Mouse (Mus musculus): ENCODE data around the gene Klf15.

Gene Klf15

DNA sequence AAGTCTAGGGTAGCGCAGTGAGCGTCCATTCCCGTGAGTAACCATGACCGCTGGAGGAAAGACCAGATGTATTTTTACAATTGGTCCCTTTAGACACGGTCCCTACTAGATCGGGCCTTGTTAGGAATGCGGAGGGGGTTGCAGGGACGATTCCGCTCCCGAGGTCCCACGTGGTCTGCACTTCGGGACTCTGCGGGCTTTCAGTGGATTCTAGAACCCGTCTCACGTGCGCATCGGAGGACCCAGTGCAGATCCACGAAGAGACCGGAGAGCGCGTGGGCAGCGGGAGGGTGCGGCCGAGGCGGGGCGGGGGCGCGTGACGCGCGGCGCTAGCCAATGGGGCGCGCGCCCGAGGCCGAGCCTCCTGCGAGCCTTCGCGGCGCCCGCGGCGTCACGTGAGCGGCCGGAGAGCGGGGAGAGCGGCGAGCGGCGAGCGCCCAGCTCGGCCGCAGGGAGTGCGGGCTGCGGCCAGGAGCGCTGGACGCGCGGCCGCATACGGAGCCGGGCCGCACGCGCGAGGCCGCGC is at the start of gene Klf15:
Klf15 (plus strand) TSS at position 396 of the 526 bp plus-strand sequence.
- no peak for DNase-seq (ENCODE audit: low spot score)

GRCm38 (mm10) chr6:90422565-90422964 is 39.8 kb upstream of the Klf15 start:
- DNase-seq (ENCODE audit: low spot score) = no peak

DNA sequence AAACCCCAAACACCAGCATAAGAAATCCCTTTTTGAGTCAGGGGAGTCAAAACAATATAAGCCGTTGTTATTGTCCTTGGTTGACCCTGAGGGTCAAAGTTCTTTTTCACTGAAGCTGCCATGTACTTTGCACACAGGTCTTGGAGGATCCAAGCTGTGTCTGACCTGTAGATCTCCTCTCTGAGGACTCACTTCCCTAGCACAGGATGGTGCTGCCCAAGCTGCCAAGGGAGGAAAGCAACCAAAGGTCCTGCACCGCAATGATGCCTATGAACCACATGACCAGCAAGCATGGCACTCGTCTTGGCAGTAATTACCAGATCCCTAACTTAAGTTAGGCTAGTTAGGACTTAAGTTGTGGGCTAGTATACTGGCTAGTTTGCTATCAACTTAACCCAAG is 37.0 kb upstream of the Klf15 start:
- no peak for DNase-seq (ENCODE audit: low spot score)

DNA sequence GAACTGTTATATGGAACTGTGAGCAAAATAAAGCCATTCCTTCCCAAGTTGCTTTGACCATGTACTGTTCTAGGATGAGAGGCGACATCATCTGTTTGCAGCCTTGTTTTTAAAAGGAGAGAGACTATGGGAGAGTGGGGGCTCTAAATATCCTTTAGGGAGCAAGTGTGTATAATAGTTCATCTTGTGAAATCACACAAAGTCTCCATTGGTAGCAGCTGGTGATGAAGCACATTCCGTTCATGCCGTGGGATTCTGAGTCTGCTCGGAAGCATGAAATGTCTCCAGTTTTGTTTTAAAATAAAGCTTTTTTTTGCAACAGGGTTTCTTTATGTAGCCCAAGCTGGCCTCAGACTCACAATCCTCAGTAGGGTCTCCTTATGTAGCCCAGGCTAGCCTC is 36.4 kb upstream of the Klf15 start:
- DNase-seq (ENCODE audit: low spot score) = no peak

DNA sequence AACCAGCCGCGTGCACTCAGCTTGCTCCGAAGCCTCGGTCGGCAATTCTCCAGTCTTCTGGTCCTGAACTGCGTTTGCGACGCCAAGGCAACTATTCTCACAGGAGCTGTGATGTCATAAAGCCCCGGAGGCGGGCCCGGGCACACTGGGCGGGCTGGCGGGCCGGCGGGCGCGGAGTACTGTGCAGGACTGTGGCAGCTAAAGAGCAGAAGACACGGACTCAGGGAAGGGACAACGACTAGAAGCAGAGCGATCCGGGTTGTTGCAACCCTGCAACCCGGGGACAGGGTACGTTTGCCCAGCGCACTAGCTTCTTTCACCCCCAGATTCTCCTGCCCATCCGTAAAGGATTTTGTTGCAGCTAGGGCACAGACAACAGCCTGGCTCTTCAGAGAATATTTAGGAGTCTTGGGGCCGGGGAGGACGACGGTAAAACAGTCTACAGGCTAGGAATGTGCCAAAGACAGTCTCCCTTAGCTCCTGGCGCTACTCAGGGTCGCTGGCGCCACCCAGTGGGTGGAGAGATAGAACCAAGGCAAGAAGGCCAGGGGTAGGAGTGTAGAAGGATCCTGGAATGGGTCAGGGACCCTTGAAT is 33.9 kb upstream of the Klf15 start, which contains the start of gene Cfap100:
Cfap100 (minus strand) TSS at position 418 of the 595 bp plus-strand sequence.
- DNase-seq (ENCODE audit: low spot score) = peak; percentile 12

DNA sequence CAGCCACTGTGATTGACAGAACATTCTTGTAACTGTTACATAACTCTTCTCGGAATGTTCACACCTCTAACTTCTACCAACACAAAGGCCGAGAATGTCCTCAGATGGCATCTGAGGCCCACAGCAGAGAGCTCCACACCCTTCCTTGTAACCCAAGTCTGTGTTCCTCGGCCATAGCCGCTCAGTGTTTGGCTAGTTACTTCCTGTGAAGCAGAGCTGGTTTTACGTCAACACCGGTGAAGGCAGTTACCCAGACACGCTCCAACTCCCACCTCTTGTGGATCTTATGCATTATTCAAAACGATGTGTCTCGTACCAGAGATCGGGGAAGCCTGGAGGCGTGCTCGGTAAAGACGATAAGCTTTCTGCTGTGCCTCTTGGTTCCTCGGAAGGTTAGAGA is 32.5 kb upstream of the Klf15 start:
- no peak for DNase-seq (ENCODE audit: low spot score)

DNA sequence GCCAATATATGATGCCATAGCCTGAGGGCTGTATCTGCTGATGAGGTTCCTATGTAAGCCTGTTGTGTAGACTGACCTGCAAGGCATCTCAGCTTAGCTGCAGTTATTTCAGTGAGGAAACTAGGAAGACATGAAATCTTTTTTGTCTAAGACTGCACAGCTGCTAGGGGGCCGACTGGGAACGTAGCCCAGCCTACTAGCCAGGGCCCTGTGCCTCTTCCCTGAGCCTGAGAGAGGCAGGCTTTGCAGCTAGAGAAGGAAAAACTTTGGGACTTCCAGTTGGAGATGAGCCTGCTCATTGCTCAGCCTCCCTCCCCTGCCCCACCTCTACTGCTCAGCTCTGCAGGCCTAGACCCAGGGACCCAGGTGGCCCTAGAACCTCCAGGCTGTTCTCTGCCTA is 30.9 kb upstream of the Klf15 start:
- DNase-seq (ENCODE audit: low spot score) = no peak

DNA sequence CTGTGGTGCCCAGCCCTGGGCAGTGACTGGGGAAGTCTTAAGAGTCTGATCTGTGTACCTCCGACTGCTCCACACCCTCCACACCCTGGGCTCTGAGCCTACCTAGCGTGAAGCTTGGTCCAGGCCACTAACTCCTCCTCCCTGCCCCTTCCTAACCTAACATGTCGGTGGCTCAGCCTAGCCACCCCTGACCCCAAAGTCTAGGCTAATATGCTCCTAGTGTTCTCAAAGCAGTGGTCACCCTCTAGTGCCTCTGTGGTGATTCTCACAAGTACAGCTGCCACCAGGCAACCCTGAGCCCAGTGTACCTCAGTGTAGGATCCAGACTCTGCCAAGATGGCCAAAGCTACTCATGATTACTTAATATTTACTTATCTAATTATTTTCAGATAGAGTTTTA is 27.7 kb upstream of the Klf15 start:
- DNase-seq (ENCODE audit: low spot score) = no peak

GRCm38 (mm10) chr6:90435195-90435618 is 27.2 kb upstream of the Klf15 start:
- DNase-seq (ENCODE audit: low spot score) = peak; percentile 29

DNA sequence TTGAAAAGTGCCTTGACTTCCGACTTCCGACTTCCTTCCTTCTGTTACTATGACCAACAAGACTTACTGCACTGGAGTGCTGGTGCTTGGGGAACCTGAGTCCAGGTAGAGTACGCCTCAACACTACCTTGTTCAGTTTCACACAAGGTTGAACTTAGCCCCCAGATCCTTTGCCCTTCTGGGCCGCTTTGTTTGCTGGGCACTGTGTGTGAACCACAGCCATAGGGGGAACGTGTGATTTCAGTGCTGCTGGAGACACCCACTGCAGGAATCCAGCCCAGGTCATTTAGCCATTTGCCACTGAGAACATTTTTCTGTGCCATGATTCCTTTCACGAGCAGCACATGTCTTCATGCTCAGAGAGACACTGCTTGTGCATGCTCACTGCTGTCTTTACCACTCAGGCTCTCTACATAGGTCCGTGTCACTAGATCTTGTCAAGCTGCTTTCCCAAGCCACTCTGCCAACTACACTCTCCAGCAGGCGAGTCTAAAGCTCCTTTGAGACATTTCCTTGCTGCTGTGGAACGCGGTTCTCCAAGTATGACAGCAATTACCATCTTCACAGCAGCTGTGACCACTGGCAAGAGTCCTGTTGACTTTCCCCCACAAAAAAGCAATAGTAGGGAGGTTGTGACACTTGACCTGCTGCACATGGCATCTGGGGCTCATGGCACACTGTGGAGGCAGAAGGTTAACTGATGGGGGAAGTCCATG is 26.0 kb upstream of the Klf15 start:
- DNase-seq (ENCODE audit: low spot score) = no peak

DNA sequence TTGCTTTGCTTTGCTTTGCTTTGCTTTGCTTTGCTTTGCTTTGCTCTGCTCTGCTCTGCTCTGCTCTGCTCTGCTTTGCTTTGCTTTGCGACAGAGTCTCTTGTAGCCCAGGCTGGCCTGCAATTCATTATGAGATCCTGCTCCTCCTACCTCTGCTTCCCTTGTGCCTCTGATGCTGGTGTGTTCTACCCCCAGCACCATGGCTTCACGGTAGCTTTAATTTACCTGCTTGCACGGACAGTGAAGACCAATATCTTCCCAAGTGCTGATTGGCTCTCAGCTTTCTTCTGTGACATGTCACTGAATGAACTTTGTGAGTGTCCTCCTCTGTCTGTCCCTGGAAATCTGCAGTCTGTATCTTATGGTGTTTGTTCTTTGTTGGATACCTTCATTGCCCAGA is 25.3 kb upstream of the Klf15 start:
- no peak for DNase-seq (ENCODE audit: low spot score)

GRCm38 (mm10) chr6:90446883-90447282 is 15.5 kb upstream of the Klf15 start:
- DNase-seq (ENCODE audit: low spot score) = no peak

GRCm38 (mm10) chr6:90450179-90450578 is 12.2 kb upstream of the Klf15 start:
- DNase-seq (ENCODE audit: low spot score) = no peak

DNA sequence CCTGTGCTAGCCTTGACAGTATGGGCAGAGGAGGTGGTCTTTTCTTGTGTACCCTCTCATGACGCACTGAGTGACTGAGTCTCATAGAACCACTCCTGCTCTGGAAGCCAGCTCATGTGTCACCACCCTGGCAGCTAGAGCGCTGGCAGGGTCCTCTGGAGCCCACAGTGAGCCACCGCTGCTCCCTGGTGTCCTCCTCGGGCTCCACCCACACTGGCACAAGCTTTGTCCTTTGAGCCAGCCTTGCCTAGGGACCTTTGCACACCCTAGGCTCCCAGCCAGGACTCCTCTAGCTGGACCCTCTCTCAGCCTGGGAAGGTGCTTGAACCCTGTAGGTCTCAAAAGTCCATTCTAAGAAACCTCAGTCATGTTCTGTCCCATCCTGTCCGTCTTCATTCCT is 11.7 kb upstream of the Klf15 start:
- no peak for DNase-seq (ENCODE audit: low spot score)

DNA sequence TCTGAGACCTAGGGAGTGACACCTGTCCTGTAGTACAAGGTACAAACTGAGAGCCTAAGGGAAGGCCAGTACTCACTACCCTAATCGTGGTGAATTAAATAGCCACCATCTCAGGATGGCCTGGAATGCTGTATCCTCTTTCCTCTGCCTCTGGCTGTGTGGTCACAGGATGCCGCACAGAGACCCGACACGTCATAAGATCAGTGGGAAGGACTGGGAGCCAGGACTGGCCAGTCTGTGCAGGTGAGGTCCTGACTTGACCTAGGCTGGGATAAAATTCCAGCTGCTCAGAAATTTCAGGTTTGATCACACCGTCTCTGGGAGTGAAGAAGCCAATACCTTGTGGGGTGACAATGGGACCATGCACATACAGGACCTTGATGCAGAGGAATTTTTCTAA is 10.9 kb upstream of the Klf15 start:
- no peak for DNase-seq (ENCODE audit: low spot score)

GRCm38 (mm10) chr6:90452603-90453002 is 9.8 kb upstream of the Klf15 start:
- DNase-seq (ENCODE audit: low spot score) = no peak

DNA sequence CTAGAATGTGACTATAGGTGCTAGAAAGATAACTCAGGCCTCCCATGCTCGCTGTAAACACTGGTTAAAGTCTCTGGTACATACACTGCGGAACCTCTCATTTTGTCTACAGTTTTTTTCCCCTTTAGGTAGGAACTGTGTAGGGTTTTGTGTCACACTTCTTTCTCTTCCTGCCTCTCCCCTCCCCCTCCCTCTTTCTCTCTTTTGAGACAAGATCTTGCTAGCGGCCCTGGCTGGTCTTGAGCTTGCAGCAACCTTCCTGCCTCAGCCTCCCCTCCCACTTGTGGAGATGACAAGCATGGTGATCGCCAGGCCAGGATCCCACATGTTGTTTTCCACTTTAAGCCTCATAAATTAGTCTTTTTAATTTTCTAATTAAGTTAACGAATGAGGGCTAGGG is 8.6 kb upstream of the Klf15 start:
- DNase-seq (ENCODE audit: low spot score) = no peak

DNA sequence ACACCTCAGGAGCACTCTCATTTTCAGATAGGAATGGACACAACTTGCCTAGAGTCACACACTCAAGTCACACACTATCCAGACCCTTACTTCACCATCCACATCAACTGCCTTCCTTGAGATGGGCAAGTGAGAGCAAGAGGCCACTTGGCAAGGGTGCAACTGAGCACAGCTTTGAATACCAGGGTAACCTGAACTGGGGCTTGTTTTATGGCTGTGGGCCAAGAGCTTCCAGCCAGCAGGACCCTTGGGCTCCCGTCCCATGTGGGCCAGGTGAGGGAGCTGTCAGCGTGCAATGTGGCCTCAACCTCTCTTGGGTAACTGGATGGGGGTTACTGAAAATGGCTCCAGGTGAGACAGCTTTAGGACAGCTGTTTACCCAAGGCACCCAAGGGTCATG is 5.0 kb upstream of the Klf15 start:
- DNase-seq (ENCODE audit: low spot score) = no peak

DNA sequence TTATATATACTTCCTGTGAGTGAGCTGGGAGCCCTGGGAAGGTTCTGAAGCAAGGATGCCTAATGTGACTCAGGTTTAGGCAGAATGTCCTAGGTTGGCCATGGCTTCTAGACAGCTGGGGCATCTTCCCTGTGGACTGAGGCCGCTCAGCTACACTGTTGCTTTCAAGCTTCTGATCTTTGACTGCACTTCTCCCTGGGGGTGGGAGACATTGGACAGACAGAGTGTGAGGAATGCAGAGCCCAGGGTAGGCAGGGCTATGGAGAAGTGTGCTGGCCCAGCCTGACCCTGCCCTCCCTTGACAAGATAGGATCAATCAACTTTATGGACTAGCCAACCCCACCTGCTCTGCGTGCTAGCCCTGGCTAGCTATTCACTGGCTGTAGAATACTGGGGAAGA is 1.2 kb upstream of the Klf15 start:
- no peak for DNase-seq (ENCODE audit: low spot score)

GRCm38 (mm10) chr6:90461771-90462170 is 605 bp upstream of the Klf15 start:
- DNase-seq (ENCODE audit: low spot score) = no peak

DNA sequence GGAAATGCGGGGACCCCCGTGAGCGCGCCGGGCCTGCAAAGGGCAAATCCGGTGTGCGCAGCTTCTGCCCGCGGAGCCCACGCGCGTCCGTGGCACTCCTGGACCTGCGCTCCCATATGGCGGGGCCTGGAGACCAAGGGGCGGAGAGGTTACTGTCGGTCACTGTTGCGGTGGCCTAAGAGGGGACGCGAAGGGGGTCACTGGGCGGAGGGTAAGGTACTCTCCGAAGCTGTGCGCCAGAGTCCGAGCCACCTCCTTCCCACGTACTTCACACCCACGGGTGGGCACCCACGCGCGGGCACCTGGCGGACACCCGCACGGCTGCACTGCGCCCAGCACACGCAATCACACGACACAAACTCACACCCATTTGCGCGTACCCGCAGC is 458 bp downstream of the Klf15 start:
- DNase-seq (ENCODE audit: low spot score) = no peak

DNA sequence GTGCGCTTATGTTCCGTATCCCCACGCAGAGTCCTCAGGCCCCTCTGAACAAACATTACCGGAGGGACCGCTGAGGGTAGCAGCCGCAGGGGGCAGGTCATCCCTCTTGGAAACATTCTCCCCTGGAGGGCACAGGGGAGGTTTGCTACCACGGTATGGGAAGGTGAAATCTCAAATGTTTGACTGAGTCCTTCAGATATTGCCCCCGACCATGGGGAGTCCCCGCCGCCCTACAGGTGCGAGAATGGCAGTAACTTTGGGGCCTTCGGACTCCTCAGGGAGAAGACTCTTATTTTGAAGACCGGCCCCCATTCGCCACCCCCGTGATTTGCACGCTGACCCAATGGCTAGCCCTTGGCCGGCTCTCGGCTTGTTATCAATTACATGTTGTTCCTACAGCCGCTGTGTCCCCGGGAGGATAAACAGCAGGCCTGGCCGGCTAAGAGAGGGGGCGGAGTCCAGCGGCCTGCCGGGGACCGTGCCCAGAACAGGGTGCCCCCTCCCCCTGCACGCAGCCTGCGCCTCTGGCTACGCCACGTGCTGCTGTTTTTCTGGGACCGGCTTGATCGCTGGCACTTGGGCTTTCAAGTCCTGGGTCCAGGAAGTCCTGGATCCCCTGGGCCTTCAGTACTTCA is 969 bp downstream of the Klf15 start:
- no peak for DNase-seq (ENCODE audit: low spot score)

DNA sequence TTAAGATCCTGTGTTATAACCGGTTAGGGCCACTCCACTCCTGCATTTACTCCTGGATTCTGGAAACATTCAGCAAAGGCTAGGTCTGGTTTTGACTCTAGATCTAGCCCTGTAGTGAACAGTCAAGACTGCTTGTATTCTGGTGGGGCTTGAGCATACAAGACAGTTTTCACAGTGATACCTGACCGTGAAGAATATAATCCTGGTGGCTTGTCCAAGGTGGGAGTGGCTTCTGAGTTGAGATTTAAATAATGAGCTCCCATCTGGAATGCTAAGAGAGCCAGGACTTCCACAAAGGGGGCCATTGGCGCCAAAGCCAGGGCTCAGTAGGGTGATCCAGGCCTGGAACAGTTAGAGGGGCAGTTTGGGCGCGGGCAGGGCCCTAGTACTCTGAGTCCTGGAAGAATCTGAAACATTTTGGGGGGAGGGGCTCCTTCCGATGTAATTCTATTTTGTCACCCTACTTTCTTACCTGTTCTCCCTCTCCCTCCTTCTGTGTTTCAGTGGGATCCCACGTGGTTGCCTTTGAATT is 1.6 kb downstream of the Klf15 start:
- DNase-seq (ENCODE audit: low spot score) = no peak
